Comparison of ENCODE assay signal across 7 mouse cellular contexts in genomic region chr7:75861638-75862426, GRCm38 (mm10). TPM values are rescaled to one million over a fixed set of nuclear protein-coding genes. Genes with fewer than 3 reads are reported as not detected.
DNase-seq lines count a peak whose midpoint lies in the region; ATAC-seq and TF ChIP-seq lines count a peak whose summit lies in the region.
"Not testable (repeated sequence)": the region's sequence is repeated elsewhere in the genome, so short reads cannot be mapped to it uniquely, and the experiment has no call there.

No protein-coding gene starts in this region.

- peak; percentile 54 for DNase-seq in cerebellum, adult 9-10 months
- DNase-seq in heart, postnatal 10 days = peak; percentile 35 to 53
- peak; percentile 40 for DNase-seq in left cerebral cortex, postnatal 4 days
- DNase-seq in urinary bladder, postnatal 36 days (ENCODE audit: low spot score in 2 of 2) = peak; percentile 20 to 44

- H3K9ac ChIP-seq in lung, embryonic 16.5 days (ENCODE audit: low read length) = not testable (repeated sequence)

- intact Hi-C loops in heart, postnatal 10 days (cut with DNase I); left cerebral cortex, postnatal 4 days (cut with DNase I): not testable (repeated sequence)

- TF ChIP-seq CTCF in bone marrow, adult 2 months (IDR thresholded peaks at IDR 0.05; ENCODE audit: control insufficient read depth, insufficient read depth, low read length) = not testable (repeated sequence)

- ATAC-seq in erythroid progenitor cell, adult 5-6 weeks (replicated peaks; ENCODE audit: low FRiP score, poor library complexity, severe bottlenecking) = peak; percentile 60
- ATAC-seq in lung, embryonic 16.5 days (ENCODE audit: low read depth) = peak; percentile 35

- H3K27ac ChIP-seq in bone marrow, adult 2 months (ENCODE audit: control insufficient read depth, insufficient read depth, low read depth, low read length, poor library complexity) = peak overlapping the region; percentile 23; the same call in 1 of the 2 replicates
- not testable (repeated sequence) for H3K27ac ChIP-seq in lung, embryonic 16.5 days (ENCODE audit: low read length)

- not testable (repeated sequence) for H3K27me3 ChIP-seq in lung, embryonic 16.5 days (ENCODE audit: control insufficient read depth, insufficient read depth, low read depth, low read length)

- TF ChIP-seq POLR2A in bone marrow, adult 2 months (IDR thresholded peaks at IDR 0.05; ENCODE audit: borderline replicate concordance, control insufficient read depth, low read depth, low read length) = not testable (repeated sequence)

- H3K4me2 ChIP-seq in lung, embryonic 16.5 days (ENCODE audit: low read depth, low read length) = not testable (repeated sequence)

- not testable (repeated sequence) for H3K4me1 ChIP-seq in bone marrow, adult 2 months (ENCODE audit: control insufficient read depth, insufficient read depth, low read length); lung, embryonic 16.5 days (replicated peaks; ENCODE audit: control insufficient read depth, insufficient read depth, low read length)

- peaks cover 22% of the 10 kb centered on the region for H3K36me3 ChIP-seq in lung, embryonic 16.5 days (ENCODE audit: control insufficient read depth, insufficient read depth, low read length)

- not testable (repeated sequence) for H3K9me3 ChIP-seq in lung, embryonic 16.5 days (ENCODE audit: control insufficient read depth, low read length)

- H3K4me3 ChIP-seq in bone marrow, adult 2 months (replicated peaks; ENCODE audit: control insufficient read depth, low read depth, low read length); lung, embryonic 16.5 days (ENCODE audit: low read length): not testable (repeated sequence)

- 63% methylated on average over 7 of the region's 7 CpGs for WGBS in bone marrow, adult 2 months
- 61% methylated on average over 6 of the region's 7 CpGs for WGBS in lung, embryonic 16.5 days

RNA-seq across cellular contexts. Expression of gene Klhl25, which starts 13.7 kb away (rescaled TPM):
- polyA plus RNA-seq in bone marrow, adult 2 months (2011; ENCODE audit: insufficient read depth, insufficient read length, low replicate concordance, missing spikeins) = 17.1 and 24.2 TPM in 2 replicates
- 8.6 and 28.1 TPM in 2 replicates for total RNA-seq in erythroid progenitor cell, adult 5-6 weeks (2015; ENCODE audit: low replicate concordance)
- 25.9 and 41.9 TPM in 2 replicates for total RNA-seq in erythroid progenitor cell, adult 5-6 weeks (2017; ENCODE audit: low replicate concordance)
- 10 to 100 TPM in 1 of 2 experiments, 1 to 10 TPM in 1; 7.1 to 10.7 TPM for total RNA-seq in heart, postnatal 10 days (2021)
- total RNA-seq in left cerebral cortex, postnatal 4 days (2021) = 10 to 100 TPM; 29.6 to 33.5 TPM
- 20.5 and 21.6 TPM in 2 replicates for polyA plus RNA-seq in lung, embryonic 16.5 days (2015; fragmentation: Nextera tagmentation; extraction: Ambion mirVana)
